Mouse (Mus musculus): ENCODE data around the gene Islr2.

Gene Islr2

GRCm38 (mm10) chr9:58196610-58197567 is 7.2 kb downstream of the Islr2 start:
- DNase-seq (ENCODE audit: low read depth in 2 of 2, low spot score in 2 of 2) = no peak

DNA sequence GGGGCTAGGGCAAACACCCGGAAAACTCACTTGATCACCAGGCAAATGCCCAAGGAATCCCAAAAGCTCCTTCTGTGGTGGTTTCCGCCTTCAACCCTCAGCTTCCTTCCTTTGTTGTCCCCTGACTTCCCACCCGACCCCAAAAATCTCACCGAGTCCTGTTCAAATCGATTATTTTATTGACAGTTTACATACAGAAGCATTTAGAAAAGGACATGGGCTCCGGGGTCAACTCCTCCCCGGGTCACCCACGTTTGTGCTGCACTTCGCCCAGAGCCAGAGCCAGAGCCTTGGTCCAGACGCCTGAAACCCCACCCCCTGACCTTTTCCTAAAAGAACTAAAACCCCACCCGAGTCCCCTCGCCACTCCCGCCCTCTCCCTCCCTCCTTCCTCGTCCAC is 8.0 kb downstream of the Islr2 start:
- DNase-seq (ENCODE audit: low read depth in 2 of 2, low spot score in 2 of 2) = no peak

DNA sequence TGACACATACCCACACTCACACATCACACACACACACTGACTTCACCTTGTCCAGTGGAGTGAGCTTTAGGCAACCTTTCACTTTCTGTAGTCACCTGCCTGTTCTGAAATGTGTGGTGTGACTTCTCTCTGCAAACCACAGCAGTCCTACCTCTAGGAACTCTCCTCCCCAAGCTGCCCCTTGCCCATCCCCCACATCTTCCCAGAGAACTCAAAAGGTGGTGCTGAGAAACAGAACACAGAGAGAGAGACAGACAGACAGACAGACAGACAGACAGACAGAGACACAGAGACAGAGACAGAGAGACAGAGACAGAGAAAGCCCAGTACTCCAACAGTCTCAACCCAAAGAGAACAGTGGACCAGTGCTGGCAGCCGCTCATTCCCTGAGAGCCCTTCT is 8.4 kb downstream of the Islr2 start:
- DNase-seq (ENCODE audit: low read depth in 2 of 2, low spot score in 2 of 2) = no peak

- DNase-seq (ENCODE audit: low read depth in 2 of 2, low spot score in 2 of 2) = no peak
Observed at GRCm38 (mm10) chr9:58194222-58194621, 9.9 kb downstream of the Islr2 start.

DNA sequence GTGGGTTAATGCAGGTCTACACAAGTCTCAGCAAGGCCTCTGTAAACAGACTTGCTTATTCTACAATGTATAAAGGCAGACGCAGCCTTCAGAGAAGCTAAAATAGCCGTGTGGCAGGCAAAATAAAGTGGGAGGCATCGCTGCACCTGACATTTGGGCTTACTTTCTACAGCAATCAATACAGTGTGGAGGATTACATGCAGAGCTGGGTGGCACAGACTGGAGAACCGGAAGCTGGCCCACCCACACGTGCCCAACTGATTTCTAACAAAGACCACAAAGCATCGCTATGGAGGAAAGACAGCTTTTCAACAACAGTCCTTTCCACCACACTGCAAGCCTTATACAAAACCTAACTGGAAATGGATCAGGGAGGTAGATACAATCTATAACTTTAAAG is 19.7 kb downstream of the Islr2 start:
- DNase-seq (ENCODE audit: low read depth in 2 of 2, low spot score in 2 of 2) = no peak

GRCm38 (mm10) chr9:58179390-58179789 is 24.7 kb downstream of the Islr2 start:
- no peak for DNase-seq (ENCODE audit: low read depth in 2 of 2, low spot score in 2 of 2)

DNA sequence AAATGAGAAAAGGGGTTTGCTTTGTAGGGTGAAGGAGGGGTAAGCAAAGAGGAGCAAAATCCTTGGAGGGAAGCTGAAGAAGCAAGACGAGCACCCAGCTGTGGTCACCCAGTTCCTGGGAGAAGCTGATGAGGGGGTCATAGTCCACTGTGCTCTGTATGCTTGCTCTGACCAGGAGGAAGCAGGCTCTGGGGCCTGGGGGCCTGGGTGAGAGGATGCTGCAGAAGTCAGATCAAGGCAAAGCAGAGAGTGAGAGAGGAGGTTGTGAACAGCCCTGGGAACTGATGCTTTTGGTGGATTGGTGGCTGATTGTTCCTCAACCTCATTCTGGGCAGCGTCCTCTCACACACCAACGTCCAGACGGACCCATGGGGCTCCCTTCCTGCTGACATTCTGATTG is 27.0 kb downstream of the Islr2 start:
- DNase-seq (ENCODE audit: low read depth in 2 of 2, low spot score in 2 of 2) = no peak

- DNase-seq (ENCODE audit: low read depth in 2 of 2, low spot score in 2 of 2) = no peak
Observed at GRCm38 (mm10) chr9:58175745-58176487, 28.2 kb downstream of the Islr2 start.

DNA sequence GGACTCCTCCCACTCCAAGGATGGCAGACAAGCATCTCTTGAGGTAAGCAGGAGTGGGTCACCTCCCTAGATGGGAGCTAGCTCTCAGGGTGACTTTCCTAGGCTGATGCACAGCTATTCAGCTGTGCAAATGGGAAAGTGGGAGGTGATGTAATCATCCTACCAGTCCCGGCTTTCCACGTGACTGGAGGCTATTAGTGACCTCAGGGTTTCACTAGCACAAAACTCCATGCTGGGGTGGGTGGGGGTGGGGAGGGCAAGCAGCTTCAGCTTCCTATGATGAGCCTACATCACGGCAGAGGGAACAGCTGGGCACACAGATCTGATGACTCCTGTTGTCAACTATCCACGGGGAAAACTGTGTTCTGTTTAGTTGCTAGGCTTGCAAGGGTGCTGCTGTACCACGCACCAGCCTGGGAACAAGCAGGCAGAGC is 29.3 kb downstream of the Islr2 start:
- no peak for DNase-seq (ENCODE audit: low read depth in 2 of 2, low spot score in 2 of 2)

DNA sequence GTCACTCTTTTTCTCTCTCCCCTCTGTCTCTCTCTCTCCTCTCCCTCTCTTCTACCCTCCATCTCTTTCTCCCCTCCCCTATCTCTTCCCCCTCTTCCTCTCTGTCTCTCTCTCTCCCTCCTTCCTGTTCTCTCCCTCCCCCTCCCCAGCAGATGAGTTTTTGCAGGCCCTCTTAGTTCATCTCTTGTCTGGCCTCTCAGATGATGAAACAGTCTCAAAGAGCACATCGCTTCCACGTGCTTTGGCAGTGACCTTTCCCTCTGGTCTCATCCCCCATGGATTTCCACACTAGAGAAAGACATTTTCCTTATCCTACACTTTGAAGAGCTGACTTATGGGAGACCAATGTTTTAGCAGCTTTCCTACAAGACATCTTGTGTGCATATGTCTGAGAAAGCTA is 31.3 kb downstream of the Islr2 start:
- DNase-seq (ENCODE audit: low read depth in 2 of 2, low spot score in 2 of 2) = no peak

- no peak for DNase-seq (ENCODE audit: low read depth in 2 of 2, low spot score in 2 of 2)
Observed at GRCm38 (mm10) chr9:58169426-58169825, 34.7 kb downstream of the Islr2 start.

- DNase-seq (ENCODE audit: low read depth in 2 of 2, low spot score in 2 of 2) = no peak
Observed at GRCm38 (mm10) chr9:58168880-58169279, 35.2 kb downstream of the Islr2 start.

- no peak for DNase-seq (ENCODE audit: low read depth in 2 of 2, low spot score in 2 of 2)
Observed at GRCm38 (mm10) chr9:58165779-58166178, 38.3 kb downstream of the Islr2 start.

DNA sequence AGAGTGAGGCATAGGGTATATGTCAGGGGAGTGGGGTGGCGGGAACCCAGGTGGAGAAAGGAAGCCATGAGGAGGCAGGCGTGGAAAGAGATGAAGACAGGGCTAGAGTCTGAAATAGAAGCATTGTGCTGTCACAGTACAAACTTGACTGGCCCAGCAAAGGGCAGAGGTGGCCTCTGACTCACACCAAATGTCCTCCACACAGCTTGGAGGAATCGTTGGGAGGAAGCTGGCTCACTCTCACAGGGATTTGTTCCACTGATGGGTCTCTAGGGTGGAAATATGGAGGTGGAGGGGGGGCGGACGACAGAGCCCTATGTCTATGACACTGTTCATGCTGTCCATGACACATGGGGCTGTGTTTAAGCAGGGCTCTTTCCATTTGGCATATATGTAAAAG is 41.0 kb downstream of the Islr2 start:
- no peak for DNase-seq (ENCODE audit: low read depth in 2 of 2, low spot score in 2 of 2)

DNA sequence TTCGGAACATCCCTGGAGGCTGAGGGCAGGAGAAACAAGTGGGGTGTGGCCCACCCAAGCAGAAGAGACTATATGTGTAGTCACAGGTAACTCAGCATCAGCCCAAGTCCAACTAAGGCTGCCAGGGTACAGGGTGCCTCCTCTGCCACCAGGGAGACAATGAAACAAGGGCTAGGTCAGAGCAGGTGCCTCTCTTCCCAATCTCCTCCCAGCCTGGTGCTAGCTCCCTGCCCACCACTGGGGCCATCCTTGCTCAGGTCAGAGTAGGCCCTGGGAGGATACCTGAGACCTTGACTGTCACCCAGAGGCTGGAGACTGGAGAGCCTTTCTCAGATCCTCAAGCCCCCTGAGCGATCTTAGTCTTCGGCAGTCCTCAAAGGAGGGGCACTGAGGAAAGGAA is 41.9 kb downstream of the Islr2 start:
- DNase-seq (ENCODE audit: low read depth in 2 of 2, low spot score in 2 of 2) = no peak

DNA sequence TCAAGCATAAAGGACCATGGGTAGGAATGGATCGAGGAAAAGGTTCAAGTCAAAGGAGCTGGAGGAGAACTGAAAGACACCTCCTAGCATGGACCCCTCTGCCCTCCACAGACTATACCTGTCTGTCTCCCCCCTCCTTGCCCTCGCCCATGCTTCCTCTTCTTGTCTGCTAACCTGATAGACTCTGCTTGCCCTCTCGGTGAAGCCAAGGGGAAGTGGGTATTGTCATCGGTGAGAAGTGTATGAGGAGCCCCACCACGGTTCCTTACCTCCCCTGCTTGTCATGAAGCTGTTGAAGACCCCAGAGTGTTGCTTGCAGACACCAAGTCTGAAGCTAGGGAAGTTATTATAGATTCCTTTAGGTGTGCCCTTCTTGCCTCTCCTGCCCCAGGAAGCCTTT is 43.8 kb downstream of the Islr2 start:
- no peak for DNase-seq (ENCODE audit: low read depth in 2 of 2, low spot score in 2 of 2)

- DNase-seq (ENCODE audit: low read depth in 2 of 2, low spot score in 2 of 2) = no peak
Observed at GRCm38 (mm10) chr9:58159855-58160254, 44.3 kb downstream of the Islr2 start.

- DNase-seq (ENCODE audit: low read depth in 2 of 2, low spot score in 2 of 2) = no peak
Observed at GRCm38 (mm10) chr9:58158541-58159311, 45.4 kb downstream of the Islr2 start.

DNA sequence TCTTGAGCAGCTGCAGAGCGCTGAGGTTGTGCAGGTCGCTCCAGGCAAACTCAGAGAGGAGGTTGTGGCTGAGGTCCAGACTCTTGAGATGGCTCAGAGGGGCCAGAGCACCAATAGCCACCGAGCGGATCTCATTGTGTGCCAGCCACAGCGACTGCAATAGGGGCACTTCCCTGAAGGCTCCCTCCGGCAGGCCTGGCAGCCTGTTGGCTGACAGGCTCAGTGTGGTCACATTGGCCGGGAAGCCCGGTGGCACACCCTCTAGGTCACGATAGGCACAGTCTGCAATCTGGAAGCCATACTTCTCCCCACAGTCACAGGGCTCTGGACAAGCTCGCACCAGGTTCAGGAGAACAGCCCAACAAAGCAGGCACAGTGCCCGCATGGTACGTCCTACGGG is 46.3 kb downstream of the Islr2 start:
- DNase-seq (ENCODE audit: low read depth in 2 of 2, low spot score in 2 of 2) = no peak

GRCm38 (mm10) chr9:58156819-58157560 is 47.1 kb downstream of the Islr2 start:
- no peak for DNase-seq (ENCODE audit: low read depth in 2 of 2, low spot score in 2 of 2)

GRCm38 (mm10) chr9:58155366-58155765 is 48.8 kb downstream of the Islr2 start:
- no peak for DNase-seq (ENCODE audit: low read depth in 2 of 2, low spot score in 2 of 2)
